Mouse (Mus musculus) spleen, adult 10 weeks (tissue): ENCODE data around the gene Elavl3. TPM values are rescaled to one million over a fixed set of nuclear protein-coding genes. Genes with fewer than 3 reads are reported as not detected.

Source experiments
- polyA plus RNA-seq: library from polyadenylated mRNA; stranded (reverse); fragments of 350-450 nt; fragmentation: Illumina TruSeq; extraction: RNeasy Lipid Tissue Mini Kit (QIAGEN cat#74804); gene quantifications from one replicate; pipeline ENCODE4 v1.2.3, GENCODE M21; 2015; ENCODE audit warnings: low replicate concordance; ENCODE audit not compliant: insufficient read depth

The Elavl3 gene
- polyA plus RNA-seq = not detected

GRCm38 (mm10) chr9:22051958-22052254 is at the start of gene Elavl3:
Gene Elavl3 (minus strand): TSS chr9:22052023.

GRCm38 (mm10) chr9:22098993-22099696 is 47.3 kb upstream of the Elavl3 start, which contains the start of gene Cnn1:
Gene Cnn1 (plus strand): TSS chr9:22099216.

GRCm38 (mm10) chr9:22085022-22085834 is 33.4 kb upstream of the Elavl3 start, which contains the start of gene Ecsit:
Gene Ecsit (minus strand): TSS chr9:22085438.

GRCm38 (mm10) chr9:22070791-22071573 is 19.2 kb upstream of the Elavl3 start, which contains the start of the genes Gm49318 and Zfp653:
Gene Gm49318 (minus strand): TSS chr9:22071259.
Gene Zfp653 (minus strand): TSS chr9:22071376.

GRCm38 (mm10) chr9:22002194-22003162 is 49.3 kb downstream of the Elavl3 start, which contains the start of the genes Ccdc151 and Prkcsh:
Gene Ccdc151 (minus strand): TSS chr9:22002634.
Gene Prkcsh (plus strand): TSS chr9:22002806.

GRCm38 (mm10) chr9:21989230-21990110 is 62.4 kb downstream of the Elavl3 start, which contains the start of gene Rgl3:
Gene Rgl3 (minus strand): TSS chr9:21989446.

Other genes starting within 250 kb of the Elavl3 start
- not detected for gene Angptl8, start 216.5 kb downstream of the Elavl3 start, polyA plus RNA-seq
- 14.7 TPM for gene Dock6, start 199.4 kb downstream of the Elavl3 start, polyA plus RNA-seq
- 7.7 TPM for gene Rab3d, start 133.8 kb downstream of the Elavl3 start, polyA plus RNA-seq
- gene Ccdc159, start 124.6 kb downstream of the Elavl3 start, polyA plus RNA-seq = 0.79 TPM
- 3.3 TPM for gene Tmem205, start 124.5 kb downstream of the Elavl3 start, polyA plus RNA-seq
- 0.70 TPM for gene Plppr2, start 115.0 kb downstream of the Elavl3 start, polyA plus RNA-seq
- gene Swsap1, start 96.3 kb downstream of the Elavl3 start, polyA plus RNA-seq = 10.0 TPM
- 2.1 TPM for gene Epor, start 88.5 kb downstream of the Elavl3 start, polyA plus RNA-seq
- 2.1 TPM for gene Rgl3, start 62.6 kb downstream of the Elavl3 start, polyA plus RNA-seq
- not detected for gene Ccdc151, start 49.4 kb downstream of the Elavl3 start, polyA plus RNA-seq
- gene Prkcsh, start 49.2 kb downstream of the Elavl3 start, polyA plus RNA-seq = 29.0 TPM
- not detected for gene Gm49318, start 19.2 kb upstream of the Elavl3 start, polyA plus RNA-seq
- gene Zfp653, start 19.4 kb upstream of the Elavl3 start, polyA plus RNA-seq = 5.6 TPM
- gene Ecsit, start 33.4 kb upstream of the Elavl3 start, polyA plus RNA-seq = 12.2 TPM
- 12.6 TPM for gene Cnn1, start 47.2 kb upstream of the Elavl3 start, polyA plus RNA-seq
- 40.6 TPM for gene Elof1, start 65.1 kb upstream of the Elavl3 start, polyA plus RNA-seq
- 117 TPM for gene Acp5, start 83.7 kb upstream of the Elavl3 start, polyA plus RNA-seq
- 7.4 TPM for gene Pigyl, start 104.8 kb upstream of the Elavl3 start, polyA plus RNA-seq
- 0.07 TPM for gene Zfp872, start 136.1 kb upstream of the Elavl3 start, polyA plus RNA-seq
- gene Zfp809, start 173.7 kb upstream of the Elavl3 start, polyA plus RNA-seq = 82.7 TPM
- gene Zfp599, start 207.9 kb upstream of the Elavl3 start, polyA plus RNA-seq = 2.8 TPM